Mouse (Mus musculus) cerebellum, postnatal 4 days (tissue): ENCODE data around the gene Icam1.
"Not testable (repeated sequence)": the region's sequence is repeated elsewhere in the genome, so short reads cannot be mapped to it uniquely, and the experiment has no call there.

Experiments used
- DNase-seq, 2 experiments: peaks; one replicate each; pipeline ENCODE4 v3.0.0; 2022; ENCODE audit warnings: low spot score in 2 of 2, mixed read lengths in 1 of 2

Icam1 gene

DNA sequence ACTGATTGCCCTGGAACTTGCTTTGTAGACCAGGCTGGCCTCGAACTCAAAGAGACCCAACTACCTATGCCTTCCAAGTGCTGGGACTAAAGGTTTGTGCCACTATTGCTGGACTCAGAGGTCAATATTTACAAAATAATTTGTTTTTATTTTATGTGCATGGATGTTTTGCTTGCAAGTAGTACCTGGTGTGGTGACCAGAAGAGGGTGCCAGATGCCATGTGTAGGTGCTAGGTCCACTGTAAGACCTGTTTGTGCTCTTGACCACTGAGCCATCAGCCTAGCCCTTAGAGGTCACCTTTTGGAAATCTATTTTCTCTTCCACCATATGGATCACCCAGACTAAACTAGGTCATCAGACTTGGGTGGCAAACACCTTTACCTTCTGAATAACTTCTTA, 6.9 kb downstream of the Icam1 start:
- DNase-seq = no peak

DNA sequence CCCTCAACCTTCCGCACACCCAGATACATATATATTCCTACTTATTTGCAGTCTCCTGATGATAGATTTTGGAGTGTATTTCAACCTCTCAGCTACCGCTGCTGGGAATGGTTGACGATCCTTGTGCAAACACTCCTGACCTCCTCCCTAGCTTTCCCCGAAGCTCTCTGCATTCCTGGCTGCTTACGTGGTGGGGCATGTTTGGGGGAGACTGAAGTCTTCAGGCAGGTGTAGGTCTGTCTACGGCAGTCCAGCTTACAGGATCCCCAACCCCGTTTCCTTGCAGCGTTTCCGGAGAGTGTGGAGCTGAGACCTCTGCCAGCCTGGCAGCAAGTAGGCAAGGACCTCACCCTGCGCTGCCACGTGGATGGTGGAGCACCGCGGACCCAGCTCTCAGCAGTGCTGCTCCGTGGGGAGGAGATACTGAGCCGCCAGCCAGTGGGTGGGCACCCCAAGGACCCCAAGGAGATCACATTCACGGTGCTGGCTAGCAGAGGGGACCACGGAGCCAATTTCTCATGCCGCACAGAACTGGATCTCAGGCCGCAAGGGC, 9.5 kb downstream of the Icam1 start:
- no peak for DNase-seq

DNA sequence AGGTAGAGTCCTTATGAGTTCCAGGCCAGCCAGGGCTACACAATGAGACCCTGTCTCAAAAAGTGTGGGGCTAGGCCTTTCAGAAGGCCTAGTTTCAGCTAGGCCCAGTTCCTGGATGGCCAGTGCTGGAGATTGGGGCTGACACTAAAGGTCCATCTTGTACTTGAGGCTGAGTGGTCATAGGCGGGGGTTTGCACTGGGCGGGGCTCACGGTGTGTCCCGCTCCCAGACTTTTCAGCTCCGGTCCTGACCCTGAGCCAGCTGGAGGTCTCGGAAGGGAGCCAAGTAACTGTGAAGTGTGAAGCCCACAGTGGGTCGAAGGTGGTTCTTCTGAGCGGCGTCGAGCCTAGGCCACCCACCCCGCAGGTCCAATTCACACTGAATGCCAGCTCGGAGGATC, 11.1 kb downstream of the Icam1 start:
- no peak for DNase-seq

DNA sequence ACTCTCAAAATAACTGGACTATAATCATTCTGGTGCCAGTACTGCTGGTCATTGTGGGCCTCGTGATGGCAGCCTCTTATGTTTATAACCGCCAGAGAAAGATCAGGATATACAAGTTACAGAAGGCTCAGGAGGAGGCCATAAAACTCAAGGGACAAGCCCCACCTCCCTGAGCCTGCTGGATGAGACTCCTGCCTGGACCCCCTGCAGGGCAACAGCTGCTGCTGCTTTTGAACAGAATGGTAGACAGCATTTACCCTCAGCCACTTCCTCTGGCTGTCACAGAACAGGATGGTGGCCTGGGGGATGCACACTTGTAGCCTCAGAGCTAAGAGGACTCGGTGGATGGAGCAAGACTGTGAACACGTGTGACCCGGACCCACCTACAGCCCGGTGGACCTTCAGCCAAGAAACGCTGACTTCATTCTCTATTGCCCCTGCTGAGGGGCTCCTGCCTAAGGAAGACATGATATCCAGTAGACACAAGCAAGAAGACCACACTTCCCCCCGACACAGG, 12.0 kb downstream of the Icam1 start:
- no peak for DNase-seq

DNA sequence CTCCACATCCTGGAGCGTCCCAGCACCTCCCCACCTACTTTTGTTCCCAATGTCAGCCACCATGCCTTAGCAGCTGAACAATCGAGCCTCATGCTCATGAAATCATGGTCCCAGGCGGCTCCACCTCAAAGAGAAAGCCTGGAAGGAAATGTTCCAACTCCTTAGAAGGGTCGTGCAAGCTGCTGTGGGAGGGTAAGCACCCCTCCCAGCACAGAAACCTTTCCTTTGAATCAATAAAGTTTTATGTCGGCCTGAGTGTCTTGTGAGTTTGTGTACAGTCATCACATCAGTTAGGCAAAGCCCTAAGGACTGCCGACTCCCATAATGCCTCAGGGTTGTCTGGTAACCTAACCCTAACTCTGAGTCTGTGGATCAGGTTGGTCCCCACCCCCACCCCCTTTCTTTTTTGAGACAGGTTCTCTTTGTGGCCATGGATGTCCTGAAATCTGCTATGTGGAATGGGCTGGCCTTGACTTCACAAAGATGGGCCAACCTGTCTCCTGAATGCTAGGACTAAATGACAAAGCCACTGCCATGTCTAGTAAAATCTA, 12.8 kb downstream of the Icam1 start:
- no peak for DNase-seq

DNA sequence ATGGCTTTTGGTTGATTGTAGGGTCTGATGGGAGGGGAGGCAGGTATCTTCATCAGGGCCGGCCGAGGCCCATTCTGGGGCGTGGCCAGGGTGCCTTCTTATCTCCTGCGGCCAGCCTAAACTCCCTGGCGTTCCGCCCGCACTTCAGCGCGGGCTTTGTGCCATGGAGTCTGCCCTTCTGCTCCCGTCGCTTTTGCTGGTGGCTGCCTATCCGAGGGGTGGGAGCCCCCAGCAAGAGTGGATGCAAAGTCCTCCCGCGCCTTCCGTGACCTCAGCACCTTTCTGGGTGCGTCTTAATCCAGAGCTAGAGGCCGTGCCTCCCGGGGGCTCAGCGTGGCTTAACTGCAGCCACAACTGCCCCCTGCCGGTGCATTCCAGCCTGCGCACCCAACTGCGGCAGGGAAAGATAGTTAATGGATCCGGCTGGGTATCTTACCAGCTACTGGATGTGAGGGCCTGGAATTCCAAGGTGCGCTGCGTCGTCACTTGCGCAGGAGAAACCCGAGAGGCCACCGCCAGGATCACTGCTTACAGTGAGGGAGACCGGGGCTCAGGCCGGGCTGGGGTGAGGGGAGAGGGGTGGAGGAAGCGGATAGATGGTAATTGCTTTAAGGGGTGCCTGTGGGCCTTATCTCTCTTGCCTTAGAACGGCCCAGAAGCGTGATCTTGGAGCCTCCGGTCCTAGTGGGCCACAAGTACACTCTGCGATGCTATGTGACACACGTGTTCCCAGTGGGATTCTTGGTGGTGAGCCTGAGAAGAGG, 13.7 kb downstream of the Icam1 start, which contains the start of gene Icam4:
TSS of gene Icam4 (plus strand) at position 83 of the 764 bp plus-strand sequence.
- peak; percentile 36 to 71 for DNase-seq

DNA sequence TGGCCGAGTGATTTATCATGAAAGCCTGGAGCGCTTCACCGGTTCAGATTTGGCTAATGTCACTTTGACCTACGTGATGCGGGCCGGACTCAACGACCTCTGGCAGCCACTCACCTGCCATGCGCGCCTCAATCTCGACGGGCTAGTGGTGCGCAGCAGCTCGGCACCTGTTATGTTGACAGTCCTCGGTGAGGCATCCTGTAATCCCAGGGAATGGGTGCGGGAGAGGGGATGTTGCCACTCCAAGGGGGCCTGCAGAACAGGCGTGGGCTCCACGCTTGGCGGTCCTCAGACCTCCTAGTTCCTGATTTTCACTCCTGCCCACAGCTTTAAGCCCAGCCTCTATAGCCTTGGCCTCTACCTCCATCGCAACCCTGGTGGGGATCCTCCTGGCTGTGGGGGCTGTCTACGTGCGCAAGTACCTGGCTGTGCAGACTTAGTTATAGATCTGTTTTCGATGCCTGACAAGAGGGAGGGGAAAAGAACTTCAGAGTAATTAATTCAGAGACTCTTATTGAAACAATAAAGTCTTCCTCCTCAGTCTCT, 14.3 kb downstream of the Icam1 start:
- no peak for DNase-seq

DNA sequence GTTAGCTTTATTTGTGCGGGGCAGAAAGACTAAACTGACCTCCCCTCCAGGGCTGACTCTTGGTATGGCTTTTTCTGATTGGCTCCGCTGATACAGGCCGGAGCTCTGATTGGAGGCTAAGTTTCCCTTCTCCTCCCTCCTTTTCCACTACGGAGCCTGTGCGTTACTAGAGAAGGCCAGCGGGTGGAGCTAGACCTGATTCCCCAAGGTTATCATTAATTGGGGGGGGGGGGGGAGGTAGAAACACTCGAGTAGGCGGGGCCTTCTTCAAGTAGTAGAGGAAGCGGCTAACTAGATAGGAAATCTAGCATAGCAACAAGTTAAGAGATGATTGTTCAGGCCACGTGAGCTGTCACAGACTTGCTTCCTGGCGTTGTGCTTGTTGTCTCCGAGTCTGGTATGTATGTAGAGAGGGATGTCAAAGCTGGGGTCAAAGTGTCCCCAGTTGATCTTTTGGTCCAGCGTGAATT, 15.0 kb downstream of the Icam1 start:
- peak; percentile 62 to 80 for DNase-seq

DNA sequence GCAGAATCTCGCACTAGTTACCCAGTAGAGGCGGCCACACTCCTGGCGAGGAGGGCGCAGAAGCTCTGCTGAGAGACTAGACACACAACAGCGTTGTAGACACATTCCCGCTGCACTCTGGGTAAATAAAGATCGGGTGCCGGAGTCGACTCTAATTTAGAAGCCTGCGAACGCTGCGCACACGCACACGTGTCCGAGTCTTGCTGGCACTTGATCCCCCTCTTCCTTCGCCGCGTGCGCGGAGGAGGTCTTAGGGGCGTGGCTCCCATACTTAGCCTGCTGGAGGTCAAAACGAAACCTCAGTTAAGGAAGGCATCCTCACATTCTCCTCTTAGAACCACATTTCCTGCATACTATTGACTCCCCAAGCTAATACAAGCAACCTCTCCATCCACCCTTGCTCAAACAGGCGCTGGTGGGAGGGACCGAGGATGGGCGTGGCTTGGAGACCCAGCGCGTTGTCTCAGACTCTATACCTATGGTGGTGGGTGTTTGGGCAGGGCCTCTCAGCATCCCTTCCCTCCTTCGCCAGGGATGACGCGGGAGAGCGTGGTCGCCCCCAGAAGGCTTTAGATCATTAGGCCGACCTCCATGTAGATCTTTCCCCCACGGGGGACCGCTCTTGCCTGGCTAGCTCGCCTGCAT, 15.6 kb downstream of the Icam1 start:
- peak in 1 of 2 experiments; percentile 43 for DNase-seq

DNA sequence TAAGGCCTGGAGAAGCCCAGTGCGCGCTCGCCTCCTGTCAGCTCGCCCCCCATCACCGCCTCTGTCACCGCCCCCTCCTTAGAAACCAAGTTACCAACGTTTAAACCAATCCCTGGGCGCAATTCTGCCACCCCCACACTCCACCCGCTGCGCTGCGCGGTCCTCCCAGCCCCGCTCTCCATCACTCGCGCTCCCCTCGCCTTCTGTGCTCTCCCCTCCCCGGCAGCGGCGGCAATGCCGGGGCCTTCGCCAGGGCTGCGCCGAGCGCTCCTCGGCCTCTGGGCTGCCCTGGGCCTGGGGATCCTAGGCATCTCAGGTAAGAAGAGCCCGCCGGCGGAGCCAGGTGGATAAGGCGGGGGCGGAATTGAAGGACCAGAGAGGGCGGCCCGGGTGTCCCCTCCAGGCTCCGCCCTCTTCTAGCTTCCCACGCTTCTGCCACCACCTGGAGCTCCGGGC, 16.1 kb downstream of the Icam1 start, which contains the start of gene Icam5:
TSS of gene Icam5 (plus strand) at position 178 of the 456 bp plus-strand sequence.
- no peak for DNase-seq

DNA sequence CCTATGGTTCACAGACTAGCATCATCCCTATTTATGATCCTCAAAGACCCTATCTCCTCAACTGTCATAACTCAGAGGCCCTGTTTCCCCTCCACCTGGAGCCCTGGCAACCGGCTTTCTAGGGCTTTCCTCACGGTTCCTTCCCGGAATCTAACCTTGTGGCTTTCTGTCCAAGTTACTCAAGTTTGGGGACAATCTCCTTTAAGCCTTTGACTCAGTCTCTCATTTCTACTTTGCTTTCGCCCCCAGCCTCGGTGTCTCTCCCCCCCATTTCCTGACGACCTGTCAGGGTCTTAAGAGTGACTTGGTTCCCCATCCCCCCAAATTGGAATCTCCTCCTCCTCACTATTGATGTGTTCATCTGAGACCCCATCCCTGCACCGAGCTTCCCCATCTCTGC, 16.7 kb downstream of the Icam1 start:
- DNase-seq = no peak

DNA sequence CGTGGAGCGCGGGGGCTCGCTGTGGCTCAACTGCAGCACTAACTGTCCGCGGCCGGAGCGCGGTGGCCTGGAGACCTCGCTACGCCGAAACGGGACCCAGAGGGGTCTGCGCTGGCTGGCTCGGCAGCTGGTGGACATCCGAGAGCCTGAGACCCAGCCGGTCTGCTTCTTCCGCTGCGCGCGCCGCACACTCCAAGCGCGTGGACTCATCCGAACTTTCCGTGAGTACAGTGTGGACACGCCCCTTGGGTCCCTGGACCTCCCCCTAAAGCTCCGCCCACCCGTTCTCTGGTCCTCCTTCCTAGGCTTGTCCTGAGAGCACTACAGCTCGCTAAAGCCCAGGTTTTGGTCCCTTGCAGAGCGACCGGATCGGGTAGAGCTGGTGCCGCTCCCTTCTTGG, 17.4 kb downstream of the Icam1 start:
- DNase-seq = peak in 1 of 2 experiments; percentile 44

DNA sequence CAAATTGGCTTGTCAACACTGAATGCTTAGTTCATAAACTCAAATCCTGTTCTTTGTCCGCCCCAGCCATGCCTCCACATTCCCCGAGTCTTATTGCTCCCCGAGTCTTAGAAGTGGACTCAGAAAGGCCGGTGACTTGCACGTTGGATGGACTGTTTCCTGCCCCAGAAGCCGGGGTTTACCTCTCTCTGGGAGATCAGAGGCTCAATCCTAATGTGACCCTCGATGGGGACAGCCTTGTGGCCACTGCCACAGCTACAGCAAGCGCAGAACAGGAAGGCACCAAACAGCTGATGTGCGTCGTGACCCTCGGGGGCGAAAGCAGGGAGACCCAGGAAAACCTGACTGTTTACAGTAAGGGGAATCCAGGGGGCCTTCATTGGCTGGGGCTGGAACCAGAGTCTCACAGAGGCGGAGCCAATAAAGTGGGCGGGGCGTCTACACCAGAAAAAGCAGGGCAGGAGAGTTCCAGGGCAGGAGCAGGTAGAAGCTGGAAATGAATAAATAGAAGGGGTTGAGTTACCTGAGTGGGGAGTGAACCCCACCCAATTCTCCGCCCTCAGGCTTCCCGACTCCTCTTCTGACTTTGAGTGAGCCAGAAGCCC, 18.8 kb downstream of the Icam1 start:
- no peak for DNase-seq

DNA sequence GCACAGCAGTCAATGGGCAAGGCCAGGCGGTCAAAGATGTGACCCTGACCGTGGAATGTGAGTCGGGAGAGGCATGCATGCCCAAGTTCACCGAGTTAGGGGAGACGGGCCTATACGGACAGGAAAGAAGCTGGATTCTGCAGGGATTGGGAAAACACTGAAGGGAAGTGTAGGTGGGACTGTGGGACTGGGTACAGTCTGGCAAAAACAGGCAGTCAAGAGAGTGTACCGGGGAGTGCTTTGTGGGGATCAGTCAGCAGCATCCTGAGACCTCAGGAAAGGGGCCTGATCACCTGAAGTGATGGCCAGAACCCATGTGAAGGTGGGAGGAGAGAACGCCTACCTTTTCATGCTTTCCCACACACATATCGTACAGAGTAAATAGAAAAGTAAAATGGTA, 19.8 kb downstream of the Icam1 start:
- DNase-seq = no peak

DNA sequence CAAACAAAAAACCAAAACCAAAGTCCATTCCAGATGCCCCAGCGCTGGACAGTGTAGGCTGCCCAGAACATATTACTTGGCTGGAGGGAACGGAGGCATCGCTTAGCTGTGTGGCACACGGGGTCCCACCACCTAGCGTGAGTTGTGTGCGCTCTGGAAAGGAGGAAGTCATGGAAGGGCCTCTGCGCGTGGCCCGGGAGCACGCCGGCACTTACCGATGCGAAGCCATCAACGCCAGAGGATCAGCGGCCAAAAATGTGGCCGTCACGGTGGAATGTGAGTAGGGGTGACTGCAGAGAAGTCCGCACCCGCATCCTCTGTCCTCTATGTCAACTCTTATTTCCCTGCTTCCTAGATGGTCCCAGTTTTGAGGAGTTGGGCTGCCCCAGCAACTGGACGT, 20.4 kb downstream of the Icam1 start:
- no peak for DNase-seq

DNA sequence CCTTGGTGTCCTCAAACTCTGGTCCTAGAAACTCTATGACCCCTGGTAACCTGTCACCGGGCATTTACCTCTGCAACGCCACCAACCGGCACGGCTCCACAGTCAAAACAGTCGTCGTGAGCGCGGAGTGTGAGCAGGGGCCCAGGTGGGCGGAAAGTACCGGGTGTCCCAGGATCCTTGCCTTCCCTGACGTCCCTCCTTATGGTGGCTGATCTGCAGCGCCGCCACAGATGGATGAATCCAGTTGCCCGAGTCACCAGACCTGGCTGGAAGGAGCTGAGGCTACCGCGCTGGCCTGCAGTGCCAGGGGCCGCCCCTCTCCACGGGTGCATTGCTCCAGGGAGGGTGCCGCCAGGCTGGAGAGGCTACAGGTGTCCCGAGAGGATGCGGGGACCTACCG, 20.9 kb downstream of the Icam1 start:
- DNase-seq = no peak

DNA sequence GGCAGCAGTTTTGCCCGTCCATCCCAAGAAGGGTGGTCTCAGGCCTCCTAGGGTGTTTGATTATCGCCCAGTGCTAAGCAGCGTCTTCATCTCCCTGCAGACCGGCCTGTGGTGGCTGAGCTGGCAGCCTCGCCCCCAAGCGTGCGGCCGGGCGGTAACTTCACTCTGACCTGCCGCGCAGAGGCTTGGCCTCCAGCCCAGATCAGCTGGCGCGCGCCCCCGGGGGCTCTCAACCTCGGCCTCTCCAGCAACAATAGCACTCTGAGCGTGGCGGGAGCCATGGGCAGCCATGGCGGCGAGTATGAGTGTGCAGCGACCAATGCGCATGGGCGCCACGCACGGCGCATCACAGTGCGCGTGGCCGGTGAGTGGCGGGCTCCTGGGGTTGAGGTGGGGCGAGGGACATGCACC, 21.7 kb downstream of the Icam1 start:
- peak in 1 of 2 experiments; percentile 25 for DNase-seq

DNA sequence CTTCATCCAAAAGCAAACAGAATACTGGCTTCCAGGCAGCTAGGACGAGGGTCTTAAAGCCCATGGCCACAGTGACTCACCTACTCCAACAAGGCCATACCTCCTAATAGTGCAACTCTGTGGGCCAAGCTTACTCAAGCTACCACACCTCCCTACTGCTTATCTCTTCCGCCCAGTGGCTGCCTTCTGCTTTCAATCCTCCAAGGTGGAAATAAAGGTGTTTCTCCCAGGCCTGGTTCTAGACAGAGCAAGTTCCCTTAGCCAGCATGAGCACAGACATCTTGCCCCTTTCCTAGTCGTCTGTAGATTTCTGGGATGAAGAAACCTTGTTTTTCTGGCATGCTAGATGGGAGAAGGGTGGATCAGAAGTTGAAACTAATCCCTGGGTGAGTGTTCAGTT, 24.0 kb downstream of the Icam1 start:
- no peak for DNase-seq

DNA sequence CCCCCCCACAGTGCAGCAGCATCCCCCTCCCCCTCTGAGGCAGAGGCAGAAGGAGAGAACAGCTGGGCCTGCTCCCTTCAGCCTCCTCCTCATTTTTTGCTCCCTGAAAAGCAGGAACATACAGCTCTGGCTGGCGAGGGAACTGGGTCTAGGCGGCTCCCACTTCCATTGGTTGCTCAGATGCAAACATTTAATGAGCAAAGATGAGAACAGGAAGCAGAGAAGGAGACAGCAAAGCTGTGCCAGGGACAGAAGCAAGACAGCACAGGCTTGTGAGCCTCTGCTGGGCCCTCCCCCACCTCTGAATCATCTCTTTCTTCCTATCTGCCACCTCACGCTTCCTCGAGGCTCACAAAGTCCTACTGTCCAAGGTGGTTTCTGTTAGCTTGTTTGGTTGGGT, 25.5 kb downstream of the Icam1 start:
- no peak for DNase-seq

DNA sequence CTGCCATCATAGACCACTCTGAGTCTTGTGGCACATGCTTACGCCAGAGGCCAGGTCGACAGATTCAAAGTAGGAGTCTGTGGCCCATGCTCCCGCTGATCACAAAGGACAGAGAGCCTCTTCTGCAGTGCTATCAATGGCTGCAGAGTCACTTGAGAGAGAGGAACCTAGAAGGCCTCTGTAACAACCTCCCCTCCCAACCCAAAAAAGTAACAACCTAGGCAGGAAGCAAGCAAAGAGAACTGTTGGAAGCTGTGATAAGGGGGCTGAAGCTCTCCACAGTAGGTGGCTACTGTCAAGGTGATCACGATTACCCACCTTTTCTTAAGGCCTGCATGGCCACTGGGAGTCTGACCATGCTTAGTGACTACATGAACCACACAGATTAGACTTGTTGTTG, 27.8 kb downstream of the Icam1 start:
- no peak for DNase-seq

DNA sequence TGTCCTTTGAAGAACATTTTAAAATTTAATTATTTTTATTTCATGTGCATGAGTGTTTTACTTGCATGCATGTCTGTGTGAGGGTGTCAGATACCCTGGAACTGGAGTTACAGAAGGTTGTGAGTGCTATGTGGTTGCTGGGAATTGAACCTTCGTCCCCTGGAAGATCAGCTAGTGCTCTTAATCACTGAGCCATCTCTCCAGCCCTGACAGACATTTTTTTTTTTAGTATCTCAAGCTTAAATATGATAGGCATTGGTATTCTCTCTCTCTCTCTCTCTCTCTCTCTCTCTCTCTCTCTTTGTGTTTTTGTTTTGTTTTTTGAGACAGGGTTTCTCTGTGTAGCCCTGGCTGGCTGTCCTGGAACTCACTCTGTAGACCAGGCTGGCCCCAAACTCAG, 29.0 kb downstream of the Icam1 start:
- DNase-seq = not testable (repeated sequence)

DNA sequence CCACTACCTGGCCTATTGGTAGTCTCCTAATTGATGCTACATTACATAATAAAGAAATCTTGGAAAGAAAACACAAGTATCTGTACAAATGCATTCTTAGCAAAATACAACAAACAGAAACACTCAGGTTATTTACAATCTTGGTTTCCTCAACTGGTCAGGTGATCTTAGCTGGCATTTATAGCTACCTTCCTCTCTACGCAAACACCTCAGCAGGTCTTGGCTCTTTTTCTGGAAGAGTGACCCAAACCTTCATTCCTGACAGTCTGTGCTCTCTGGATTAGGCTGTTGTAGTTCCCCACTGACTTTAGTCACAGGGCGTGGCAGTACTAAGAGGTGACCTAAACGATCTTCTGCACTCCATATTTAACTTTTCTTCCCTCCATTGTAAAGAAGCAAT, 29.4 kb downstream of the Icam1 start:
- no peak for DNase-seq
